Mouse (Mus musculus) mouse embryonic stem cell (cell line): ENCODE data around the gene Mllt1.

ENCODE experiments used
- in situ Hi-C, 2 experiments: fragments of 300-500 bp; cut with MboI; formaldehyde crosslinking; loops; 1 replicate in 1 of 2; 3 replicates in 1 of 2; pipeline ENCODE4 v1.14.3; 2019 to 2020; ENCODE audit warnings: low sequenced_read_pairs in 2 of 2, low pct_unique_long_range_greater_than_20kb in 1 of 2, mixed read lengths in 1 of 2; ENCODE audit not compliant: unreplicated experiment in 1 of 2

The Mllt1 gene

DNA sequence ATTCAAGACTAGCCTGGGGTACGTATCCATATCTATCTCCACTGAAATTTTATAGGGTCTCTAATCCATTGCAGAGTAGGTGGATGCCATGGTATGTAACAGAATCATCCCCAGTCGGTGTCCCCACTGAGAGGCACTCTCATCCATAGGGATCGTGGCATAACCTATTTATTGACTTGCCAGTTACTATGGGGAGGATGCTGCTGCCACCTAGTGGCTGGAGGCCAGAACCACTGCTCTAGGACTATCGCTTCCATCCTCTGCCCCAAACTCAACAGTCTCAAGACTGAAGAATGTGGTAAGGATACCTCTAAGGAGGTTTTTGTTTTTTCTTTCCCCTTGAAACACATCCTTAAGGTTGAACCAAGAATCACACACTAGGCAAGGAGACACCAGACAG is 77.0 kb downstream of the Mllt1 start:
- in situ Hi-C loops: loop anchor here (5.0 kb wide), 2 partner anchors 41 to 46 kb away; no protein-coding TSS in a partner anchor

DNA sequence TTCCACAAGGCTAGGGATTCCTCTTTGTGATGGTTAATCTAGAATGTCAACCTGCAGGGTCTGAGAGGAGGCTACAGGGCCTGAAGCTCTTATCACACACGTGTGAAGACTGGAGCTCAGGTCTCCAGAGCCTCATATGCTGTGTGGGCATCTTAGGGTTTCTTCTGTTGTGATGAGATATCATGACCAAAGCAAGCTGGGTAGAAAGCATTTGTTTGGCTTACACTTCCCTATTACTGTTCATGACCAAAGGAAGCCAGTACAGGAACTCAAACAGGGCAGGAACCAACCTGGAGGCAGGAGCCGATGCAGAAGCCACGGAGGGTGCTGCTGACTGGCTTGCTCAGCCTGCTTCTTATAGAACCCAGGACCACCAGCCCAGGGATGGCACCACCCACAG is 79.8 kb downstream of the Mllt1 start:
- in situ Hi-C loops: loop anchor here (5.0 kb wide), 2 partner anchors 38 to 43 kb away; no protein-coding TSS in a partner anchor

DNA sequence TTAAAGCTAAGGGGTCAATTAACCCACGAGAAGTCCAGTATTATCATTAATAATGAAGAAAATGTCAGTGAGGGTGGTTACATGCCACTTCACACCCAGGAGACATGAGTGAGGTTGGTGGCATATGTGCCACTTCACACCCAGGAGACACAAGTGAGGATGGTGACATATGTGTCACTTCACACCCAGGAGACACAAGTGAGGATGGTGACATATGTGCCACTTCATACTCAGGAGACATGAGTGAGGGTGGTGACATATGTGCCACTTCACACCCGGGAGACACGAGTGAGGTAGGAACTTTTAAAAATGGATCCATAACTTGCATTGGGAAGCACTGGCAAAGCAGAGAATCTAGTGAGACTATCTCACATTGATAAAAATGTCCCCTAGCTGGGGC is 84.0 kb downstream of the Mllt1 start:
- in situ Hi-C loops: no loop called here

DNA sequence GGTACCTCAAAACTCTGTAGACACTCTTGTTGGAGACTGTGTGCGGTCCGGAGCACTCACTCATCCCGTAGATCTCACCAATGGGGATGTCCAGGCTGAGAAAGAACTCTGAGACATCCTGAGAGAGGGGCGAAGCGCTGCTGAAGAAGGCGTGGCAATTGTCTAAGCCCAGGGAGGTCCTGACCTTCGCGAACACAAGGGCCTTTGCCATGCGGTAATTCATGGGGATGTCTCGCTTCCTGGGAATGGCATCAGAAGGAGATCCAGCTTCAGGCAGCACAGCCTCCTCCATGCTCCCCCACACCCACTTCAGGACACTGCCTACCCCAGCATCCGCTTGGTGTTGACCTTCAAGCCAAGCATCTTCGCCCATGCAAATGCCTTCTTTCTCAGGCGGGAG is 85.5 kb downstream of the Mllt1 start:
- in situ Hi-C loops: no loop called here

DNA sequence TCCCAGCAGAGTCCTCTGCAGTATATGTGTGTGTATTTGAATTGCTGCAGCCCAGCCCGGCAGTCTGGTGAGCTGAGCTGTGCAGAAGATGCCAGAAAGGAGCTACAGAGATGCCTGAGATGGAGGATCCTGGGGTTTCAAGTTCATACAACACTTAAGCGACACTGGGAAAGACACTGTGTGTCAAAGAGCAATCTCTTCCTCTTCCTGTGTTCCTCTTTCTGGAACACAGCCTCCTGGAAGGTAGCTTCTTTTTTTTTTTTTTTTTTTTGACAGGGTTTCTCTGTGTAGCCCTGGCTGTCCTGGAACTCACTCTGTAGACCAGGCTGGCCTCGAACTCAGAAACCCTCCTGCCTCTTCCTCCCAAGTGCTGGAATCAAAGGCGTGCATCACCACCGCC is 86.4 kb downstream of the Mllt1 start:
- in situ Hi-C loops: no loop called here

DNA sequence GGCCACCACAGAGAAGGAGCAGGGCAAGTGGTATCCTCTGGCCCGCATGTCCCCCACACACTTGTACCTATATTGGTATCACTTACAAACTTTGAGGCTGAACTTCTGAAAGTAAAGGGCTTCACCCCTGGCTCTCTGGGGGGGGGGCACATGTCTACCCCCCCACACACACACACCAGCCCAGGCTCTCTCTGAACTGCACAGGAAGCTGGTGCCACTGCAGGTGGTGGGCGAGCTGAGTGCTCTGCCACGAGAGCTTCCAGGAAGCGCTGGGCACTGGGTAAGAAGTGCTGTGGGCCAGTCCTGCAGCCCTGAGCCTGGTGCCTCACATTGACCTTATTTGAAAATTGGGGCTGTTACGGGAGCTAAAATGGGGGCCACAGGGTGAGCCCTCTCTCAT is 91.5 kb downstream of the Mllt1 start:
- in situ Hi-C loops: no loop called here
